Mouse (Mus musculus) inflammation-experienced regulatory T-cells, adult 16 weeks (primary cell): ENCODE data around the gene Olfr203. TPM values are rescaled to one million over a fixed set of nuclear protein-coding genes. Genes with fewer than 3 reads are reported as not detected.

Experiments used
- polyA plus RNA-seq: library from polyadenylated mRNA; unstranded; fragments of 100-300 nt; shearing (Covaris generic); gene quantifications from one replicate; pipeline ENCODE4 v1.2.1, GENCODE M21; 2017

Gene Olfr203
- not detected for polyA plus RNA-seq

DNA sequence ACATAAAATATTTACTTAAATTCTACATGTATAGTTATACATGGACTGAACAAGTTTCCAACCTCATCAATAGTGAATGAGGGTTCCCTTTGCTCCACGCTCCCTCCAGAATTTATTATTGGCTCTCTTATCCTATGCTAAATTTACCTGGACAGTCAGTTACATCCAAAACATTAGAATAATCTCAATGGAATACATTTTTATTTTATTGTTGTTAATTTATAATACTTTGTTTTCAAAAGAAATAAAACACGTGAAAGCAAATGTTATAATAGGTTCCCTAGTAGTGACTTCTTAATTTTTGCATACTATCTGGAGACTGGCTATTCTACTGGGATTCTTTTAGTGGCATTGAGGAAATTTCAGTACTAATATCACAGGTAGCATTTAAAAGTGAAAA lies at the start of gene Olfr203:
TSS of gene Olfr203 (plus strand) at position 301 of the 400 bp plus-strand sequence.

GRCm38 (mm10) chr16:59272532-59272931 lies 26.1 kb upstream of the Olfr203 start, which contains the start of gene Olfr201:
TSS of gene Olfr201 (minus strand) at chr16:59272632.

GRCm38 (mm10) chr16:59286693-59287092 lies 12.0 kb upstream of the Olfr203 start, which contains the start of gene Olfr202:
TSS of gene Olfr202 (minus strand) at chr16:59286793.

GRCm38 (mm10) chr16:59318148-59318547 lies 19.5 kb downstream of the Olfr203 start, which contains the start of gene Olfr204:
TSS of gene Olfr204 (minus strand) at chr16:59318248.

DNA sequence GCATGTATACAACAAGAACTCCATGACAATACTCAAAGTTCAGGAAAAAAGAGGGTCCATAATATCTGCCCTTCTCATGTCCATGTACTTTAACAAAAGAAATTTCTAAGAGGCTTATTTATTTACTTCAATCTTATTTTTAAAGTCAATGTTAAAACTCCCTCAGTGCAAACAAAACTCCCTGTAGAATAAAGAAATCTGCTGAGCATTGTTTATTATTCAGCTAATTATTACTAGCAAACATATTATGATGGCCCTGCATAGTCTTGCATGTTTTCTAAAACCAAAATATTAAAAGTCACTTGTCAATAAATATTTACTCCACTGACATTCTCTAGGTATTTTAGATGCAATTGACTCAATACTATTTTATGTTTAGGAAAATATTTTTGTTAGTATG lies 32.4 kb downstream of the Olfr203 start, which contains the start of gene Olfr205:
TSS of gene Olfr205 (minus strand) at position 101 of the 400 bp plus-strand sequence.

GRCm38 (mm10) chr16:59349146-59349545 lies 50.5 kb downstream of the Olfr203 start, which contains the start of gene Olfr206:
TSS of gene Olfr206 (minus strand) at chr16:59349246.

Other genes with a start within 250 kb of the Olfr203 start
- gene Olfr190, start 220.9 kb upstream of the Olfr203 start, polyA plus RNA-seq = not detected
- gene Olfr191, start 209.1 kb upstream of the Olfr203 start, polyA plus RNA-seq = not detected
- gene Olfr193, start 187.0 kb upstream of the Olfr203 start, polyA plus RNA-seq = not detected
- not detected for gene Olfr194, start 177.8 kb upstream of the Olfr203 start, polyA plus RNA-seq
- gene Olfr195, start 151.8 kb upstream of the Olfr203 start, polyA plus RNA-seq = not detected
- not detected for gene Olfr196, start 128.4 kb upstream of the Olfr203 start, polyA plus RNA-seq
- not detected for gene Olfr198, start 95.3 kb upstream of the Olfr203 start, polyA plus RNA-seq
- not detected for gene Olfr199, start 79.1 kb upstream of the Olfr203 start, polyA plus RNA-seq
- not detected for gene Olfr201, start 26.2 kb upstream of the Olfr203 start, polyA plus RNA-seq
- not detected for gene Olfr202, start 12.1 kb upstream of the Olfr203 start, polyA plus RNA-seq
- not detected for gene Olfr204, start 19.4 kb downstream of the Olfr203 start, polyA plus RNA-seq
- gene Olfr205, start 32.3 kb downstream of the Olfr203 start, polyA plus RNA-seq = not detected
- not detected for gene Olfr206, start 50.4 kb downstream of the Olfr203 start, polyA plus RNA-seq
- not detected for gene Olfr209, start 65.1 kb downstream of the Olfr203 start, polyA plus RNA-seq
- 0.07 TPM for gene Gabrr3, start 108.5 kb downstream of the Olfr203 start, polyA plus RNA-seq
- 94.6 TPM for gene Riox2, start 172.9 kb downstream of the Olfr203 start, polyA plus RNA-seq